14 mouse cellular contexts compared by ENCODE assay signal in genomic region chr1:156538382-156538781, GRCm38 (mm10). TPM values are rescaled to one million over a fixed set of nuclear protein-coding genes. Genes with fewer than 3 reads are reported as not detected.
DNase-seq lines count a peak whose midpoint lies in the region; ATAC-seq and TF ChIP-seq lines count a peak whose summit lies in the region.
"Had no signal": no experiment of that assay in that cellular context is flagged by ENCODE, and none has a peak within 500 bp of the region (broad histone marks: within the 10 kb centered on the region; RNA-seq: fewer than 3 reads in every experiment).

No protein-coding gene starts in this region.

- no peak overlapping the region for H3K4me3 ChIP-seq in hindbrain, postnatal 0 days (ENCODE audit: low read length)
- H3K4me3 ChIP-seq in hindbrain, embryonic 11.5 days (ENCODE audit: low read depth, low read length) = no peak overlapping the region
- no peak overlapping the region for H3K4me3 ChIP-seq in midbrain, embryonic 14.5 days (replicated peaks; ENCODE audit: low read depth, low read length)
- no peak overlapping the region for H3K4me3 ChIP-seq in midbrain, embryonic 15.5 days
- H3K4me3 ChIP-seq in stomach, postnatal 0 days (ENCODE audit: low read depth, low read length) = no peak overlapping the region
- H3K4me3 ChIP-seq: embryonic facial prominence, embryonic 12.5 days; forebrain, embryonic 13.5 days; kidney, embryonic 15.5 days had no signal

- 86% methylated on average over 3 of the region's 3 CpGs for WGBS in hindbrain, postnatal 0 days
- 84% methylated on average over 3 of the region's 3 CpGs for WGBS in hindbrain, embryonic 11.5 days
- WGBS in midbrain, embryonic 14.5 days = 84% methylated on average over 3 of the region's 3 CpGs
- WGBS in midbrain, embryonic 15.5 days = 80% methylated on average over 3 of the region's 3 CpGs
- WGBS in stomach, postnatal 0 days = 63% methylated on average over 3 of the region's 3 CpGs

- no peaks in the 10 kb centered on the region for H3K27me3 ChIP-seq in hindbrain, postnatal 0 days (ENCODE audit: insufficient read depth, low read length)
- no peaks in the 10 kb centered on the region for H3K27me3 ChIP-seq in hindbrain, embryonic 11.5 days (ENCODE audit: control insufficient read depth, insufficient read depth, low read length)
- H3K27me3 ChIP-seq in midbrain, embryonic 14.5 days (ENCODE audit: control insufficient read depth, insufficient read depth, low read length) = no peaks in the 10 kb centered on the region
- H3K27me3 ChIP-seq in midbrain, embryonic 15.5 days (replicated peaks) = no peaks in the 10 kb centered on the region
- no peaks in the 10 kb centered on the region for H3K27me3 ChIP-seq in Patski
- H3K27me3 ChIP-seq in stomach, postnatal 0 days (ENCODE audit: control insufficient read depth, insufficient read depth, low read length) = no peaks in the 10 kb centered on the region
- H3K27me3 ChIP-seq: embryonic facial prominence, embryonic 12.5 days; forebrain, embryonic 13.5 days; kidney, embryonic 15.5 days had no signal

- POLR2A ChIA-PET in Patski (lab: Charles Lee) = no interaction called here

- in situ Hi-C loops in Patski (cut with MboI; ENCODE audit: low pct_unique_long_range_greater_than_20kb) = no loop called here

- no peak overlapping the region for H3K4me2 ChIP-seq in hindbrain, postnatal 0 days (ENCODE audit: low read depth, low read length)
- H3K4me2 ChIP-seq in hindbrain, embryonic 11.5 days (replicated peaks; ENCODE audit: low read depth, low read length) = no peak overlapping the region
- no peak overlapping the region for H3K4me2 ChIP-seq in midbrain, embryonic 14.5 days (ENCODE audit: low read length)
- no peak overlapping the region for H3K4me2 ChIP-seq in midbrain, embryonic 15.5 days
- H3K4me2 ChIP-seq in stomach, postnatal 0 days (replicated peaks; ENCODE audit: low read depth) = no peak overlapping the region
- H3K4me2 ChIP-seq: embryonic facial prominence, embryonic 12.5 days; forebrain, embryonic 13.5 days; kidney, embryonic 15.5 days had no signal

- CTCF ChIA-PET in Patski (lab: Charles Lee) = interaction anchor here (1.0 to 1.6 kb wide), 4 partner anchors 94 to 121 kb away, joined by 3 to 4 read pairs (median 4); no protein-coding TSS in a partner anchor

- H3K27ac ChIP-seq in hindbrain, postnatal 0 days = no peak overlapping the region
- no peak overlapping the region for H3K27ac ChIP-seq in hindbrain, embryonic 11.5 days (ENCODE audit: low read depth, low read length)
- no peak overlapping the region for H3K27ac ChIP-seq in midbrain, embryonic 14.5 days (replicated peaks; ENCODE audit: low read depth, low read length)
- no peak overlapping the region for H3K27ac ChIP-seq in midbrain, embryonic 15.5 days
- no peak overlapping the region for H3K27ac ChIP-seq in stomach, postnatal 0 days (replicated peaks)
- H3K27ac ChIP-seq: embryonic facial prominence, embryonic 12.5 days; forebrain, embryonic 13.5 days; kidney, embryonic 15.5 days had no signal

- H3K9me3 ChIP-seq in hindbrain, postnatal 0 days (ENCODE audit: low read length) = no peaks in the 10 kb centered on the region
- no peaks in the 10 kb centered on the region for H3K9me3 ChIP-seq in hindbrain, embryonic 11.5 days (ENCODE audit: control insufficient read depth, low read length)
- no peaks in the 10 kb centered on the region for H3K9me3 ChIP-seq in midbrain, embryonic 14.5 days (ENCODE audit: control insufficient read depth, low read length)
- H3K9me3 ChIP-seq in midbrain, embryonic 15.5 days = no peaks in the 10 kb centered on the region
- H3K9me3 ChIP-seq in stomach, postnatal 0 days (ENCODE audit: control insufficient read depth, low read length) = no peaks in the 10 kb centered on the region
- H3K9me3 ChIP-seq: embryonic facial prominence, embryonic 12.5 days; forebrain, embryonic 13.5 days; kidney, embryonic 15.5 days had no signal

- TF ChIP-seq EP300 in stomach, postnatal 0 days (optimal IDR thresholded peaks at IDR 0.05) = no peak

- no peaks in the 10 kb centered on the region for H3K36me3 ChIP-seq in hindbrain, postnatal 0 days (ENCODE audit: insufficient read depth, low read length)
- H3K36me3 ChIP-seq in hindbrain, embryonic 11.5 days (ENCODE audit: control insufficient read depth, insufficient read depth, low read length) = no peaks in the 10 kb centered on the region
- no peaks in the 10 kb centered on the region for H3K36me3 ChIP-seq in midbrain, embryonic 14.5 days (ENCODE audit: control insufficient read depth, insufficient read depth, low read length)
- H3K36me3 ChIP-seq in midbrain, embryonic 15.5 days (replicated peaks) = no peaks in the 10 kb centered on the region
- no peaks in the 10 kb centered on the region for H3K36me3 ChIP-seq in stomach, postnatal 0 days (ENCODE audit: control insufficient read depth, insufficient read depth, low read length)
- H3K36me3 ChIP-seq: embryonic facial prominence, embryonic 12.5 days; kidney, embryonic 15.5 days had no signal

- peak; percentile 15 for DNase-seq in hindbrain, postnatal 0 days (ENCODE audit: low spot score)
- no peak for DNase-seq in hindbrain, embryonic 11.5 days (ENCODE audit: low spot score)
- DNase-seq in midbrain, embryonic 14.5 days = peak; percentile 26
- no peak for DNase-seq in Patski (ENCODE audit: low read depth, low spot score)
- DNase-seq in stomach, postnatal 0 days (ENCODE audit: low spot score) = no peak
- no peak for DNase-seq in frontal cortex, postnatal 36 days (ENCODE audit: low spot score in 2 of 2)
- no peak for DNase-seq in right cerebral cortex, postnatal 14 days
- DNase-seq: adrenal gland, adult 2 months; cerebellum, adult 11 months; heart, postnatal 4 days had no signal

- no peaks in the 10 kb centered on the region for H3K4me1 ChIP-seq in hindbrain, postnatal 0 days (ENCODE audit: insufficient read depth, low read length)
- H3K4me1 ChIP-seq in hindbrain, embryonic 11.5 days (replicated peaks; ENCODE audit: control insufficient read depth, insufficient read depth, low read length) = no peaks in the 10 kb centered on the region
- no peaks in the 10 kb centered on the region for H3K4me1 ChIP-seq in midbrain, embryonic 14.5 days (ENCODE audit: control insufficient read depth, insufficient read depth, low read length)
- no peaks in the 10 kb centered on the region for H3K4me1 ChIP-seq in midbrain, embryonic 15.5 days
- no peaks in the 10 kb centered on the region for H3K4me1 ChIP-seq in stomach, postnatal 0 days (replicated peaks; ENCODE audit: control insufficient read depth, insufficient read depth)
- H3K4me1 ChIP-seq: embryonic facial prominence, embryonic 12.5 days; forebrain, embryonic 13.5 days; kidney, embryonic 15.5 days had no signal

- ATAC-seq in hindbrain, postnatal 0 days = no peak
- ATAC-seq in hindbrain, embryonic 11.5 days (ENCODE audit: low FRiP score) = no peak
- no peak for ATAC-seq in midbrain, embryonic 14.5 days (ENCODE audit: low FRiP score, low TSS enrichment)
- ATAC-seq in midbrain, embryonic 15.5 days (replicated peaks) = no peak
- ATAC-seq in Patski = no peak
- ATAC-seq in stomach, postnatal 0 days (ENCODE audit: low FRiP score, low TSS enrichment) = no peak
- ATAC-seq: forebrain, embryonic 13.5 days had no signal

- no peak overlapping the region for H3K9ac ChIP-seq in hindbrain, postnatal 0 days (replicated peaks; ENCODE audit: low read length)
- no peak overlapping the region for H3K9ac ChIP-seq in hindbrain, embryonic 11.5 days (ENCODE audit: low read depth, low read length)
- no peak overlapping the region for H3K9ac ChIP-seq in midbrain, embryonic 14.5 days (replicated peaks; ENCODE audit: low read length)
- no peak overlapping the region for H3K9ac ChIP-seq in midbrain, embryonic 15.5 days
- no peak overlapping the region for H3K9ac ChIP-seq in stomach, postnatal 0 days (ENCODE audit: low read length)
- H3K9ac ChIP-seq: embryonic facial prominence, embryonic 12.5 days; forebrain, embryonic 13.5 days; kidney, embryonic 15.5 days had no signal

- TF ChIP-seq CTCF in hindbrain, postnatal 0 days (IDR thresholded peaks at IDR 0.05; ENCODE audit: low read depth) = peak; percentile 42
- peak; percentile 58 for TF ChIP-seq CTCF in Patski (IDR thresholded peaks at IDR 0.05)
- TF ChIP-seq CTCF in stomach, postnatal 0 days (IDR thresholded peaks at IDR 0.05; ENCODE audit: low read depth) = peak; percentile 68

RNA-seq across cellular contexts. Expression of gene Gm10031, which starts 14.6 kb away (rescaled TPM):
- total RNA-seq in hindbrain, postnatal 0 days (2014; rRNA removed) = 11.8 and 13.4 TPM in 2 replicates
- 0.40 and 0.44 TPM in 2 replicates for polyA plus RNA-seq in hindbrain, postnatal 0 days (2015; fragmentation: Nextera tagmentation; extraction: Ambion mirVana)
- 0.33 and 0.79 TPM in 2 replicates for polyA plus RNA-seq in hindbrain, embryonic 11.5 days (2014; fragmentation: Nextera tagmentation; extraction: Ambion mirVana)
- polyA plus RNA-seq in midbrain, embryonic 14.5 days (2014; fragmentation: Nextera tagmentation; extraction: Ambion mirVana) = 1.2 and 1.3 TPM in 2 replicates
- polyA plus RNA-seq in midbrain, embryonic 15.5 days (2015; fragmentation: Nextera tagmentation; extraction: Ambion mirVana) = 0.38 and 0.45 TPM in 2 replicates
- polyA plus RNA-seq in Patski (2021) = 27.7 TPM
- 0.53 and 0.62 TPM in 2 replicates for polyA plus RNA-seq in stomach, postnatal 0 days (2015; fragmentation: Nextera tagmentation; extraction: Ambion mirVana)

RNA-seq across cellular contexts. Expression of gene Abl2, which starts 20.2 kb away (rescaled TPM):
- total RNA-seq in hindbrain, postnatal 0 days (2014; rRNA removed) = 27.1 and 32.9 TPM in 2 replicates
- 4.4 and 4.5 TPM in 2 replicates for polyA plus RNA-seq in hindbrain, postnatal 0 days (2015; fragmentation: Nextera tagmentation; extraction: Ambion mirVana)
- 5.3 and 8.0 TPM in 2 replicates for polyA plus RNA-seq in hindbrain, embryonic 11.5 days (2014; fragmentation: Nextera tagmentation; extraction: Ambion mirVana)
- 9.0 and 9.8 TPM in 2 replicates for polyA plus RNA-seq in midbrain, embryonic 14.5 days (2014; fragmentation: Nextera tagmentation; extraction: Ambion mirVana)
- 6.8 TPM in 2 replicates for polyA plus RNA-seq in midbrain, embryonic 15.5 days (2015; fragmentation: Nextera tagmentation; extraction: Ambion mirVana)
- polyA plus RNA-seq in Patski (2021) = 21.7 TPM
- polyA plus RNA-seq in stomach, postnatal 0 days (2015; fragmentation: Nextera tagmentation; extraction: Ambion mirVana) = 1.4 TPM in 2 replicates

Comparison
In these comparisons a context has a peak if more than half of its experiments do, and no peak if none do; other contexts are left out.
1. DNase-seq: peak in hindbrain, postnatal 0 days (single experiment) and midbrain, embryonic 14.5 days (single experiment); none in hindbrain, embryonic 11.5 days (single experiment), Patski (single experiment), stomach, postnatal 0 days (single experiment), frontal cortex, postnatal 36 days (0 of 2) and right cerebral cortex, postnatal 14 days (single experiment).
2. RNA of gene Gm10031, which starts 14.6 kb away (polyA plus RNA-seq): 27.7 TPM in Patski (single experiment); 1.2 to 1.3 TPM in midbrain, embryonic 14.5 days, 0.33 to 0.79 TPM in hindbrain, embryonic 11.5 days, 0.53 to 0.62 TPM in stomach, postnatal 0 days, 0.38 to 0.45 TPM in midbrain, embryonic 15.5 days and 0.40 to 0.44 TPM in hindbrain, postnatal 0 days; every median in the first group is over 10 times any median in the second.
3. Peak in every context shown above with its lines, with median percentiles within 50 percentile points of each other: CTCF ChIP-seq.